Mouse (Mus musculus) liver, embryonic 18 days (tissue): Measurements from ENCODE around the gene Wapl. TPM values are rescaled to one million over a fixed set of nuclear protein-coding genes. Genes with fewer than 3 reads are reported as not detected.

Experiments
- polyA plus RNA-seq: library from polyadenylated mRNA; depleted of rRNA; stranded (reverse); fragments of >200 nt; gene quantifications from 2 replicates; pipeline ENCODE4 v1.2.3, GENCODE M21; 2012; rRNA removed

Wapl gene
- 17.3 and 17.8 TPM in 2 replicates for polyA plus RNA-seq

GRCm38 (mm10) chr14:34673395-34674228, at the start of gene Wapl:
Gene Wapl, plus strand, starts transcription at chr14:34673928.

Other genes starting within 250 kb of the Wapl start
- 4.8 and 4.9 TPM in 2 replicates for gene Bmpr1a, start 170.6 kb upstream of the Wapl start, polyA plus RNA-seq
- gene 9230112D13Rik, start 151.1 kb upstream of the Wapl start, polyA plus RNA-seq = not detected in 2 replicates
- gene Ldb3, start 85.2 kb upstream of the Wapl start, polyA plus RNA-seq = 0.08 and 0.19 TPM in 2 replicates
- not detected in 2 replicates for gene Opn4, start 73.8 kb upstream of the Wapl start, polyA plus RNA-seq
- gene Grid1, start 146.2 kb downstream of the Wapl start, polyA plus RNA-seq = 0.02 and 0.03 TPM in 2 replicates